Mouse (Mus musculus) T-cell, adult 2 months (primary cell): ENCODE data around the gene Nek4.
A peak's percentile ranks its signal among the peaks of the same experiment; 100 is the strongest.

Experiments
- DNase-seq: peaks from one replicate; pipeline ENCODE4 v3.0.0; 2022; ENCODE audit warnings: low spot score

Gene Nek4

DNA sequence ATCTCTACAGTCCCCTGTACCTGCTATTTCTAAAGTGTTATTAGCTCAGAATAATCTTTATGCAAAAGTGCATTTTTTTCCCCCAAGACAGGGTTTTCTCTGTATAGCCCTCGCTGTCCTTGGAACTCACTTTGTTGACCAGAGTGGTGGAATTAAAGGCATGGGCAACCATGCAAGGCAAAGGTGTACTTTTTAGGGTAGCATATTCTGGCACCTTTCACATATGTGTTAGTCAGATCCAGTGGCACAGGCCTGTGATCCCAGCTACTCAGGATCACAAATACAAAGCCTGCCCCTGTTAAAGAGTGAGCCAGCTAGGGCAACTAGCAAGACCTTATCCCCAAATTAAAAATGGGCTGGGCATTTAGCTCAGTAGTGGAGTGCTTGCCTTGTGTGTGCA lies 9.2 kb downstream of the Nek4 start:
- no peak for DNase-seq

DNA sequence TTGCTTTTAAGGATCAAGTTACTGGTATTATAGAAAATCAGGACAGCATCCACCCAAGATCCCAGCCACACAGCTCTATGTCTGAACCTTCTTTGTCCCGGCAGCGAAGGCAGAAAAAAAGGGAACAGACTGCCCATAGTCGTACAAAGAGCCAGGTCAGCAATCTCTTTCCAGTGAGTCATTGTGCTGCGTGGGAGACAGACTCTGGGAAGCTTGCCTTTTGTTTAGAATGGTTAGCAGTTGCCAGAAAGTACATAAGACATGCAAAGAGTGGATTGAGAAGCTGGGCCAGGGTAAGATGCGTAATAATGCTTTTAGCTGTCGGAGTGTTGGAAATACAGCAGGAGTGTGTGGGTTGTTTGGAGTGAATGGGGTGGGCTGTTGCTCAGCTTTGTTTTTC lies 23.0 kb downstream of the Nek4 start:
- no peak for DNase-seq

- no peak for DNase-seq
These were observed 25.0 kb downstream of the Nek4 start for GRCm38 (mm10) chr14:30976222-30976621.

- no peak for DNase-seq
These were observed 45.2 kb downstream of the Nek4 start for GRCm38 (mm10) chr14:30996417-30996816.

DNA sequence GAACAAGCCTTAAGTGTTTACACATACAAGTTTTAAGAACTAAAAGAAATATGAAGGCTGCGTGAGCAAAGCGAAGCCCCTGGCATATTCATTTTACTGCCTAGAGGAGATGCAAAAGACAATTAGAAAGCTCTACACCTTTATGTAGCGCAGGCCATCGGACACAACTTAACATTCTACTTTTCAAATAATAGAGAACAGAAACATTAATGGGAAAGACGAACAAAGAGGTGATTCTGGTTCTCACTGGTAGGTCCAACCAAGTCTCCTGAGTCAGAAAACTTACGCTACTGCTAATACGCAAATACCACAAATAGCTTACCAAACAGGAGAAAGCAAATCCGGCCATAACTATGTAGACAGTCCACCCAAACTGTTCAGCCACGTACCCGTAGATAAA lies 49.2 kb downstream of the Nek4 start:
- DNase-seq = no peak

DNA sequence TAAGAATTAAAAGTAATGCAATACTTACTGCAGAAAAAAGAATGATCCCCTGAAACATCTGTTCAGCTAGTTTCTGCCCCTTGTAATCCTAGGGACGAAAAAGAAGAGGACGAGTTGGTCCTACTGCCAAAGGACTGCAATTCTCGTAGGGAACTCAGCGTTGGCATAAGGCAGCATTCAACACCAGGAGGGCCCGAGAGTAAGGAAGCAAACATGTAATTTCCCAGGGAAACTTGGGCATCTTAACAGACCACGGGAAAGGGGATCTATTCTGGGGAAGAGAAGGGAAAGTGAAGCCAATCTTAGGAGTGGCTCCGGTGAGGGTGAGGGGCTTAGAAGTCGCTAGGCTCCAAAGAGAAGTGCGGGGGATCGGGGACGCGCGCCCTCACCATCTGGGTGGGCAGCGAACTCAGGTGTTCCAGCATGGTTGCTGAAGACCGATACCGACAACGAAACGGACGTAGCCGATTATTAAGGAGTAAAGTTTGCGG lies 49.7 kb downstream of the Nek4 start:
- DNase-seq = no peak

DNA sequence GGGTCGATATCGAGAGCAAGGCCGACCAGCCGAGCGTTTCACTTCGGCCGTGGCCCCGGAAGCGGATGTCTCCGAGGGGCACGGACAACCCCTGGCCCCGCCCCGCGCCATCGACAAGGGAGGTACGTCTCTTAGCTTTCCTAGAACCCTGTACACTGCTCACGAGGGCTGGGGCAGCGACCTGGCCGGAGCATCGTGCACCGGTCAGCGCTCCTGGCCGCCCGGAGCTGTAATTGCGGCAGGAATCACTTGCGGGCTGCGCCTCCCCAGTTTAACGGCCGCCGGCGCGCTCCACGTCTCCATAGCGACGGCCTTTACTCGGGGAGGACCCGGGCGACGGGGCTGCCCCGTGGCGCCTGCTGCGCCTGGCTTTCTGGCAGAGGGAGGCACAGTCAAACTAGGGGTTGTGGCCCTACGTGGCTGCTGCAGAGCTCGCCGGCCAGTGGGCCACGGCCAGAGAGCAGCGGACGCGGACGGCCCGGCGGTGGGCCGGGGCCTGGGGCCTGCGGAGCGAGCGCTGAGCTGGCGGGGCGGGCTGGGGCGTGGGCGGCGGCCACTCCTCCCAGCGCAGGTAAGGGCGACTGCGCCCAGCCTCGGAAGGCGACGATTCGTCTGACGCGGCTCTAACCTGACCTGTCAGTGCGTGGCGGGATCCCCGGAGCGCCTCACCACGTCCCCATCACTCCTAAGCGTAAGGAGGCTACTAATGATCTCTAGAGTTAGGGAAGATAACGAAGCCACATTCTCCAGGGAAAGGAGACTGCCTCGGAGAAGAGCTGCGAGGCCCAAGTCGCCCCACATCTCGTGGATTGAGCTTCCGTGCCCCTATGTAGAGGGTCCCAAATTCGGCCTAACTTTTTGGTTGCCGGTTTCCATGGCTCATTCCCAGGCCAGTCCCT lies 50.4 kb downstream of the Nek4 start, which contains the start of the genes Glt8d1 and Spcs1:
Gene Glt8d1 (plus strand): TSS at position 94 of the 899 bp plus-strand sequence.
Gene Spcs1 (minus strand): TSS at position 366 of the 899 bp plus-strand sequence.
- peak; percentile 84 for DNase-seq

- no peak for DNase-seq
These were observed 53.4 kb downstream of the Nek4 start for GRCm38 (mm10) chr14:31004527-31004926.

- no peak for DNase-seq
These were observed 55.6 kb downstream of the Nek4 start for GRCm38 (mm10) chr14:31006779-31007178.

- no peak for DNase-seq
These were observed 60.4 kb downstream of the Nek4 start for GRCm38 (mm10) chr14:31011588-31011987.

DNA sequence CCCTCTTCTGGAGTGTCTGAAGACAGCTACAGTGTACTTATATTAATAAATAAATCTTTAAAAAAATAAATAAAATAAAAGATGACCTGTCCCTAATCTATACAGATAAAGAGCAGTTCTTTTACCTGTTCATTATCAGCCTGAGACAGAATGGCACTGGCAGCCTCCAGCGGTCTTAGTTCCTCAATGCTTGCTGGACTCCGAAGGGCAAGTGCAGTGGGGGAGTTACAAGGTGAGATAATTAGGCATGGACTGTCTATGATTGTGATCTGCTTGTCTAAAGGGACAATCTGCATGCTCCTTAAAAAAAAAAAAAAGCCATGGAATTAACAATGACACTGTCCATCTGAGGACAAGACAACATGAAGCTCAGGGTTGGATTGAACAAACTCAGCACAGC lies 62.8 kb downstream of the Nek4 start:
- DNase-seq = no peak

DNA sequence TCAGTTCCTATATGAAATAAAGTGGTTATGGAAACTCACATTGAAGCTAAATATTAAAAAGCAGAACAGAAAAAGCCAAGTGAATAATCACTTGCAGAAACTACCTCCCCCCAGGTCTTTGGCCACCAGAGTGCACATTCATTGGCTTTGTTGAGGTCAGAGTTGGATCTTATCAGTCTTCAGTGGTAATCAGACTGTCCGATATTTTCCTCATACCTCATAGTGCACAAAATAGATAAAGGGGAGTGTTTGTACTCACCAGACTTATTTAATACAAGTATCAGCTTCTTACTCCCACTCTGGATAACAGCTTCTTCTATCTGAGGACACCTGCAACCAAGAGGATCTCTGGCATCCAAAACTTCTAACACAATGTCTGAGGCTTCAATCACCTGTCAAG lies 64.9 kb downstream of the Nek4 start:
- no peak for DNase-seq

- DNase-seq = peak; percentile 45
These were observed 66.7 kb downstream of the Nek4 start for GRCm38 (mm10) chr14:31017854-31018253.

DNA sequence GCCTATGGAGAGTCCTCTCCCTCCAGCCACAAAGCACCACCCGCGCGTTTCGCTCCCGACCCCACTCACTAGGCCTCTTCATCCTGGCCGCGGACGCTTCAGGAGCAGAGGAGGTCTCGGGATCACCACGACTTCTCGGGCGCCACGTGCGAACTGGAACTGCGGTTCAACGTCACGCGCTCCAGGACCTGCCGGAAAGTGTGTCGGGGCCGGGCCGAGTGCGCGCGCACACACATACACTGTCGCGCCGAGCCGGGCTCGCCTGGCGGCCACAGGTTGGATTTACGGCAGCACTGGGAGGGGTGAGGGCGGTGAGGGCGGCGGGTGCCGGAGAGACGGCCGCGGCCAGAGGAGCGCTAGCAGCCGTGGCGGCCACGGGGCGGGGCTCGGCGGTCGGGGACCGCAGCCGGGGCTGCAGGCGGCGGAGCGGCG lies 67.7 kb downstream of the Nek4 start, which contains the start of the genes Pbrm1 and Gnl3:
Gene Pbrm1 (plus strand): TSS at position 279 of the 432 bp plus-strand sequence.
Gene Gnl3 (minus strand): TSS at position 293 of the 432 bp plus-strand sequence.
- peak; percentile 97 for DNase-seq

DNA sequence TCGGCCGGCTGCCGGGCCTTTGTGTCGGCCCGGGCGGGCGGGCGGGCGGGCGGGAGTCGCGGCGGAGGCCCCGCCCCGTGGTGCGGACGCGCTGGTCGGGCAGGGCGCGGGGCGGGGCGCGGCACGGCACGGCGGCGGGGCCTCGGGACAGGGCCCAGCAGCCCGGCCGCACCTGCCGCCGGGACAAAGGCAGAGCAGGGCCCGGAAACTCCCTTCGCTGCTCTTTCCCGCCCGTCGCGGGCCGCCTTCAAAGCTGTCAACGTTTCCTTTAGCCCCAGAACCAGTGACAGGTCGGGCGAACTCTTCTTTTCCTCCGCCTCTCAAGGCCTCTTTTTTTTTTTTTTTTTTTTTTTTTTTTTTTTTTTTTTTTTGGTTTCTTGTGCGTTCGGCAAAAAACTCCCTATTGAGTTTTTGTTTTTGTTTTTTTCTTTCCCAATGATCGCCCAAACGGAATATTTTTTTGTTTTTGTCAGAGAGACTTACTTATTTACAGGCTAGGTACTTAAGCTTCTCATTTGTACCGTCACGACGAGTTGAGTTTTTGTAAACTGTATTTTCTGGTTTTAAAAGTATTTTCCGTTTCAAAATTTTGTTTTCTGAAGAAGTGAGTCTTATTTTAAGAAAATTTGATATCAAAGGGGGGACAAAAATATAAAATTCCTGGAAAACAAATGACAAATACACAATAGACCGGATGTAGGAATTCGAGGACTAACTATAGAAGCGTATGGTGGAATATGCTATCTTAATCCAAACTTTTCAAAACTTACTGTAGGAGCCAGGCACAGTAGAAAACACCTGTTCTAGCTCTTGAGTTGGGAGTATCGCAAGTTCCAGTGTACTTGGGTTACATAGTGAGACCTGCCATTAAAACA lies 68.4 kb downstream of the Nek4 start:
- peak; percentile 92 for DNase-seq

DNA sequence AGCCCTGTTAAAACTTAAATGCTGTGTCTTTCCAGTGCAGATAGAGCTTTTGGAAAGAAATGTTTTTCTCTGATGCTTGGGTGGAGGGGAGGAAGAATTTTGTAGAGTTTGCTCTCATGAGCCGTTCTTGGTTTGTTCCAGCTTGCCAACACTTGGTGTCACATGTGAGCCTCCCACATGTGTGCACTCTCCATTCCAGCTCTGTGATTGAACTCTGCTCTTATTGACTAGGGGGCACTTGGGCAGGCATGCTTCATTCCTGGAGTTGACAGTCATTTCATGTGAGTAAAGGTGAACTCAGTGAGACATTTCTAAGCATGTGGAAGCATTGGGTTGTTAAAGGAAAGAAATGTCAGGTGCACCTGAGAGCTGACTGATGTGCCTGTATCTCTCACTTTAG lies 71.4 kb downstream of the Nek4 start:
- no peak for DNase-seq

- peak; percentile 45 for DNase-seq
These were observed 74.6 kb downstream of the Nek4 start for GRCm38 (mm10) chr14:31025785-31026184.
